8 mouse cellular contexts compared by ENCODE assay signal in genomic region chr8:13667917-13668316, GRCm38 (mm10). TPM values are rescaled to one million over a fixed set of nuclear protein-coding genes. Genes with fewer than 3 reads are reported as not detected.
DNase-seq lines count a peak whose midpoint lies in the region; ATAC-seq and TF ChIP-seq lines count a peak whose summit lies in the region.

No protein-coding gene starts in this region.

- peaks cover 2% of the 10 kb centered on the region; the same call in 1 of the 2 replicates for H3K79me2 ChIP-seq in heart, adult 2 months (replicated peaks; ENCODE audit: control insufficient read depth, insufficient read depth, low read length)

- intact Hi-C loops in heart, adult 2 months (cut with DNase I), result loop anchor here (2.0 kb wide), 1 partner anchor 15 kb away; no protein-coding TSS in a partner anchor
- intact Hi-C loops in heart, postnatal 14 days (cut with DNase I), result no loop called here

- TF ChIP-seq EP300 in heart, adult 2 months (IDR thresholded peaks at IDR 0.05; ENCODE audit: insufficient read depth, low read depth, low read length), result no peak

- no peaks in the 10 kb centered on the region; the same call in 1 of the 2 replicates for H3K36me3 ChIP-seq in heart, adult 2 months (ENCODE audit: control insufficient read depth, insufficient read depth, low read length)
- no peaks in the 10 kb centered on the region for H3K36me3 ChIP-seq in hindbrain, postnatal 0 days (ENCODE audit: insufficient read depth, low read length)
- H3K36me3 ChIP-seq in stomach, embryonic 16.5 days (ENCODE audit: control insufficient read depth, insufficient read depth, low read length), result no peaks in the 10 kb centered on the region; the same call in 1 of the 2 replicates

- H3K27ac ChIP-seq in heart, adult 2 months, result peak overlapping the region; percentile 84
- 0 out of 2 replicates have a peak overlapping the region, but pooled peaks have one; percentile 20 for H3K27ac ChIP-seq in hindbrain, postnatal 0 days
- peak overlapping the region; percentile 92 for H3K27ac ChIP-seq in stomach, embryonic 16.5 days (ENCODE audit: low read length)

- peak; percentile 59 for TF ChIP-seq CTCF in heart, adult 2 months (IDR thresholded peaks at IDR 0.05)
- TF ChIP-seq CTCF in hindbrain, postnatal 0 days (IDR thresholded peaks at IDR 0.05; ENCODE audit: low read depth), result peak; percentile 64

- no peak overlapping the region for H3K9ac ChIP-seq in heart, adult 2 months (ENCODE audit: low read depth, low read length)
- H3K9ac ChIP-seq in hindbrain, postnatal 0 days (replicated peaks; ENCODE audit: low read length), result no peak overlapping the region
- H3K9ac ChIP-seq in stomach, embryonic 16.5 days (ENCODE audit: low read length), result 0 out of 2 replicates have a peak overlapping the region, but pooled peaks have one; percentile 34

- no peaks in the 10 kb centered on the region for H3K27me3 ChIP-seq in heart, adult 2 months (ENCODE audit: control insufficient read depth, insufficient read depth, low read length)
- no peaks in the 10 kb centered on the region for H3K27me3 ChIP-seq in hindbrain, postnatal 0 days (ENCODE audit: insufficient read depth, low read length)
- no peaks in the 10 kb centered on the region for H3K27me3 ChIP-seq in stomach, embryonic 16.5 days (ENCODE audit: control insufficient read depth, insufficient read depth, low read length)

- WGBS in heart, adult 2 months, result 69% methylated on average over 4 of the region's 4 CpGs
- WGBS in hindbrain, postnatal 0 days, result 83% methylated on average over 4 of the region's 4 CpGs
- WGBS in stomach, embryonic 16.5 days, result 54% methylated on average over 4 of the region's 4 CpGs

- DNase-seq in heart, adult 2 months, result no peak
- DNase-seq in heart, postnatal 14 days, result no peak
- DNase-seq in retina, postnatal 1 day, result peak; percentile 45
- no peak for DNase-seq in retina, embryonic 14.5 days (ENCODE audit: low spot score)
- DNase-seq in hindbrain, postnatal 0 days (ENCODE audit: low spot score), result no peak
- DNase-seq in adrenal gland, postnatal 25 days, result no peak
- DNase-seq in left cerebral cortex, adult 9 months (ENCODE audit: low spot score in 2 of 2), result no peak

- H3K4me3 ChIP-seq in heart, adult 2 months, result no peak overlapping the region
- H3K4me3 ChIP-seq in hindbrain, postnatal 0 days (ENCODE audit: low read length), result no peak overlapping the region
- no peak overlapping the region for H3K4me3 ChIP-seq in stomach, embryonic 16.5 days (replicated peaks; ENCODE audit: low read length)

- H3K9me3 ChIP-seq in hindbrain, postnatal 0 days (ENCODE audit: low read length), result no peaks in the 10 kb centered on the region
- H3K9me3 ChIP-seq in stomach, embryonic 16.5 days (replicated peaks; ENCODE audit: control insufficient read depth, low read length), result no peaks in the 10 kb centered on the region

- TF ChIP-seq POLR2A in heart, adult 2 months (IDR thresholded peaks at IDR 0.05; ENCODE audit: insufficient read depth, low read depth, low read length), result no peak

- ATAC-seq in hindbrain, postnatal 0 days, result peak; percentile 36; the same call in 1 of the 2 replicates
- peak; percentile 45; the same call in 1 of the 2 replicates for ATAC-seq in stomach, embryonic 16.5 days (ENCODE audit: insufficient read depth, low FRiP score)

- H3K4me1 ChIP-seq in heart, adult 2 months (ENCODE audit: control insufficient read depth, insufficient read depth, low read length), result peaks cover 51% of the 10 kb centered on the region
- peaks cover 26% of the 10 kb centered on the region for H3K4me1 ChIP-seq in hindbrain, postnatal 0 days (ENCODE audit: insufficient read depth, low read length)
- H3K4me1 ChIP-seq in stomach, embryonic 16.5 days (ENCODE audit: control insufficient read depth, insufficient read depth, low read length), result peaks cover 42% of the 10 kb centered on the region

- H3K4me2 ChIP-seq in hindbrain, postnatal 0 days (ENCODE audit: low read depth, low read length), result no peak overlapping the region
- no peak overlapping the region for H3K4me2 ChIP-seq in stomach, embryonic 16.5 days (ENCODE audit: low read depth, low read length)

RNA-seq across cellular contexts. Expression of gene Rasa3, which starts 9.5 kb away (rescaled TPM):
- total RNA-seq in heart, adult 2 months (2021), result 10 to 100 TPM; 14.6 to 16.9 TPM
- 16.5 and 16.8 TPM in 2 replicates for polyA plus RNA-seq in heart, adult 2 months (2012; rRNA removed)
- 10 to 100 TPM; 22.2 to 22.6 TPM for total RNA-seq in heart, postnatal 14 days (2021)
- total RNA-seq in hindbrain, postnatal 0 days (2014; rRNA removed), result 84.7 and 85.2 TPM in 2 replicates
- polyA plus RNA-seq in hindbrain, postnatal 0 days (2015; fragmentation: Nextera tagmentation; extraction: Ambion mirVana), result 29.4 and 33.5 TPM in 2 replicates
- polyA plus RNA-seq in stomach, embryonic 16.5 days (2015; fragmentation: Nextera tagmentation; extraction: Ambion mirVana), result 30.9 and 35.5 TPM in 2 replicates
- total RNA-seq in adrenal gland, postnatal 25 days (2021), result 39.2 and 63.9 TPM in 2 replicates

RNA-seq across cellular contexts. Expression of gene Cfap97d2, which starts 37.8 kb away (rescaled TPM):
- under 1 TPM in 1 of 2 experiments, not detected in 1; 0.52 TPM for total RNA-seq in heart, adult 2 months (2021)
- 0.49 TPM in 1 of 2 replicates, not detected in the other for polyA plus RNA-seq in heart, adult 2 months (2012; rRNA removed)
- not detected for total RNA-seq in heart, postnatal 14 days (2021)
- 0.54 and 0.84 TPM in 2 replicates for total RNA-seq in hindbrain, postnatal 0 days (2014; rRNA removed)
- polyA plus RNA-seq in hindbrain, postnatal 0 days (2015; fragmentation: Nextera tagmentation; extraction: Ambion mirVana), result 1.8 TPM in 2 replicates
- polyA plus RNA-seq in stomach, embryonic 16.5 days (2015; fragmentation: Nextera tagmentation; extraction: Ambion mirVana), result 0.05 and 0.42 TPM in 2 replicates
- total RNA-seq in adrenal gland, postnatal 25 days (2021), result not detected in 2 replicates

Comparison
In these comparisons a context has a peak if more than half of its experiments do, and no peak if none do; other contexts are left out.
1. H3K27ac ChIP-seq: peak in every context shown above with its lines; median percentile 92 in stomach, embryonic 16.5 days; 84 in heart, adult 2 months; 20 in hindbrain, postnatal 0 days.